Mouse (Mus musculus): ENCODE measurements at regions not wholly inside any gene's neighbourhood (a gene's known extent, or its start where the extent isn't known, plus 50 kb on each side); places are given as distances from the start of the nearest gene placed in this dataset.

GRCm38 (mm10) chr7:39596403-39596802 lies 78.8 kb downstream of the Zfp619 start:
- Histone ChIP-seq H3K4me3 (ENCODE audit: insufficient read depth, low read depth, low read length) (no peak overlapping the region), H3K36me3 (ENCODE audit: control insufficient read depth, insufficient read depth, low read length) (no peaks in the 10 kb centered on the region)
- DNase-seq = peak; percentile 3

GRCm38 (mm10) chr7:39613767-39614166 lies 96.2 kb downstream of the Zfp619 start:
- Histone ChIP-seq H3K4me3 (ENCODE audit: insufficient read depth, low read depth, low read length) (no peak overlapping the region), H3K36me3 (ENCODE audit: control insufficient read depth, insufficient read depth, low read length) (no peaks in the 10 kb centered on the region), H3K4me1 (ENCODE audit: control insufficient read depth, insufficient read depth, low read length) (no peaks in the 10 kb centered on the region), H3K27ac (ENCODE audit: insufficient read depth, low read depth, low read length) (no peak overlapping the region), H3K27me3 (replicated peaks; ENCODE audit: control insufficient read depth, insufficient read depth, low read length) (no peaks in the 10 kb centered on the region)
- no peak for DNase-seq
- 81% methylated on average over 4 of the region's 4 CpGs for WGBS
- TF ChIP-seq CTCF (conservative IDR thresholded peaks at IDR 0.05; ENCODE audit: insufficient read depth, insufficient read length, low read depth, low read length) = no peak
- no peak for TF ChIP-seq POLR2A (IDR thresholded peaks at IDR 0.05; ENCODE audit: low read depth, low read length)

More at GRCm38 (mm10) chr7:39596403-39596802, 78.8 kb downstream of the Zfp619 start:
- TF ChIP-seq POLR2A (IDR thresholded peaks at IDR 0.05; ENCODE audit: low read depth, low read length) (no peak), CTCF (conservative IDR thresholded peaks at IDR 0.05; ENCODE audit: insufficient read depth, insufficient read length, low read depth, low read length) (no peak)
- Histone ChIP-seq H3K27me3 (replicated peaks; ENCODE audit: control insufficient read depth, insufficient read depth, low read length) (no peaks in the 10 kb centered on the region; the same call in 1 of the 2 replicates), H3K27ac (ENCODE audit: insufficient read depth, low read depth, low read length) (no peak overlapping the region), H3K4me1 (ENCODE audit: control insufficient read depth, insufficient read depth, low read length) (no peaks in the 10 kb centered on the region)

- Histone ChIP-seq H3K36me3 (ENCODE audit: control insufficient read depth, insufficient read depth, low read length) (no peaks in the 10 kb centered on the region), H3K4me3 (ENCODE audit: insufficient read depth, low read depth, low read length) (no peak overlapping the region), H3K27me3 (replicated peaks; ENCODE audit: control insufficient read depth, insufficient read depth, low read length) (no peaks in the 10 kb centered on the region), H3K4me1 (ENCODE audit: control insufficient read depth, insufficient read depth, low read length) (no peaks in the 10 kb centered on the region), H3K27ac (ENCODE audit: insufficient read depth, low read depth, low read length) (no peak overlapping the region)
- WGBS = 83% methylated on average over 2 of the region's 2 CpGs
- no peak for DNase-seq
- TF ChIP-seq CTCF (conservative IDR thresholded peaks at IDR 0.05; ENCODE audit: insufficient read depth, insufficient read length, low read depth, low read length) = no peak
- TF ChIP-seq POLR2A (IDR thresholded peaks at IDR 0.05; ENCODE audit: low read depth, low read length) = no peak
Measured at GRCm38 (mm10) chr7:39615092-39615491, 97.5 kb downstream of the Zfp619 start.

GRCm38 (mm10) chr7:39621796-39622195 lies 104.2 kb downstream of the Zfp619 start:
- WGBS = 84% methylated on average over 2 of the region's 2 CpGs
- TF ChIP-seq CTCF (conservative IDR thresholded peaks at IDR 0.05; ENCODE audit: insufficient read depth, insufficient read length, low read depth, low read length) = no peak
- no peak for TF ChIP-seq POLR2A (IDR thresholded peaks at IDR 0.05; ENCODE audit: low read depth, low read length)
- Histone ChIP-seq H3K27ac (ENCODE audit: insufficient read depth, low read depth, low read length) (no peak overlapping the region), H3K36me3 (ENCODE audit: control insufficient read depth, insufficient read depth, low read length) (no peaks in the 10 kb centered on the region), H3K27me3 (replicated peaks; ENCODE audit: control insufficient read depth, insufficient read depth, low read length) (no peaks in the 10 kb centered on the region), H3K4me1 (ENCODE audit: control insufficient read depth, insufficient read depth, low read length) (no peaks in the 10 kb centered on the region), H3K4me3 (ENCODE audit: insufficient read depth, low read depth, low read length) (no peak overlapping the region)
- DNase-seq = no peak

- H3K27ac ChIP-seq (ENCODE audit: insufficient read depth, low read depth, low read length) = no peak overlapping the region
- no peak overlapping the region for H3K4me3 ChIP-seq (ENCODE audit: insufficient read depth, low read depth, low read length)
- TF ChIP-seq POLR2A (IDR thresholded peaks at IDR 0.05; ENCODE audit: low read depth, low read length) = no peak
- no peak for TF ChIP-seq CTCF (conservative IDR thresholded peaks at IDR 0.05; ENCODE audit: insufficient read depth, insufficient read length, low read depth, low read length)
- no peaks in the 10 kb centered on the region for H3K27me3 ChIP-seq (replicated peaks; ENCODE audit: control insufficient read depth, insufficient read depth, low read length)
- no peaks in the 10 kb centered on the region for H3K4me1 ChIP-seq (ENCODE audit: control insufficient read depth, insufficient read depth, low read length)
- H3K36me3 ChIP-seq (ENCODE audit: control insufficient read depth, insufficient read depth, low read length) = no peaks in the 10 kb centered on the region
- DNase-seq = no peak
- WGBS = 35% methylated on average over 3 of the region's 3 CpGs
Measured at GRCm38 (mm10) chr7:39632836-39633235, 115.3 kb downstream of the Zfp619 start.

GRCm38 (mm10) chr7:39642333-39642732 lies 124.8 kb downstream of the Zfp619 start:
- TF ChIP-seq POLR2A (IDR thresholded peaks at IDR 0.05; ENCODE audit: low read depth, low read length) (no peak), CTCF (conservative IDR thresholded peaks at IDR 0.05; ENCODE audit: insufficient read depth, insufficient read length, low read depth, low read length) (no peak)
- H3K4me3 ChIP-seq (ENCODE audit: insufficient read depth, low read depth, low read length) = no peak overlapping the region
- DNase-seq = no peak
- H3K4me1 ChIP-seq (ENCODE audit: control insufficient read depth, insufficient read depth, low read length) = no peaks in the 10 kb centered on the region
- WGBS = 91% methylated on average over 4 of the region's 4 CpGs
- no peaks in the 10 kb centered on the region for H3K36me3 ChIP-seq (ENCODE audit: control insufficient read depth, insufficient read depth, low read length)
- H3K27ac ChIP-seq (ENCODE audit: insufficient read depth, low read depth, low read length) = no peak overlapping the region
- H3K27me3 ChIP-seq (replicated peaks; ENCODE audit: control insufficient read depth, insufficient read depth, low read length) = no peaks in the 10 kb centered on the region

GRCm38 (mm10) chr7:39643323-39643722 lies 125.8 kb downstream of the Zfp619 start:
- Histone ChIP-seq H3K36me3 (ENCODE audit: control insufficient read depth, insufficient read depth, low read length) (no peaks in the 10 kb centered on the region), H3K27me3 (replicated peaks; ENCODE audit: control insufficient read depth, insufficient read depth, low read length) (no peaks in the 10 kb centered on the region), H3K27ac (ENCODE audit: insufficient read depth, low read depth, low read length) (no peak overlapping the region), H3K4me3 (ENCODE audit: insufficient read depth, low read depth, low read length) (no peak overlapping the region), H3K4me1 (ENCODE audit: control insufficient read depth, insufficient read depth, low read length) (no peaks in the 10 kb centered on the region)
- TF ChIP-seq CTCF (conservative IDR thresholded peaks at IDR 0.05; ENCODE audit: insufficient read depth, insufficient read length, low read depth, low read length) = no peak
- TF ChIP-seq POLR2A (IDR thresholded peaks at IDR 0.05; ENCODE audit: low read depth, low read length) = no peak
- DNase-seq = no peak
- 22% methylated on average over 1 of the region's 1 CpGs for WGBS

Data from kidney, adult 2 months (tissue).